Mouse (Mus musculus): ENCODE measurements around the gene Fam122c.

GRCm38 (mm10) chrX:53364668-53365383 is 91.6 kb downstream of the Fam122c start:
- TF ChIP-seq CTCF (IDR thresholded peaks at IDR 0.05; ENCODE audit: control insufficient read depth, insufficient read depth, insufficient replicate concordance, low read depth, low read length), result no peak
- no peak for TF ChIP-seq POLR2A (IDR thresholded peaks at IDR 0.05; ENCODE audit: control insufficient read depth, low read depth, low read length)
